Mouse (Mus musculus): ENCODE data around the gene Hcn1.

DNA sequence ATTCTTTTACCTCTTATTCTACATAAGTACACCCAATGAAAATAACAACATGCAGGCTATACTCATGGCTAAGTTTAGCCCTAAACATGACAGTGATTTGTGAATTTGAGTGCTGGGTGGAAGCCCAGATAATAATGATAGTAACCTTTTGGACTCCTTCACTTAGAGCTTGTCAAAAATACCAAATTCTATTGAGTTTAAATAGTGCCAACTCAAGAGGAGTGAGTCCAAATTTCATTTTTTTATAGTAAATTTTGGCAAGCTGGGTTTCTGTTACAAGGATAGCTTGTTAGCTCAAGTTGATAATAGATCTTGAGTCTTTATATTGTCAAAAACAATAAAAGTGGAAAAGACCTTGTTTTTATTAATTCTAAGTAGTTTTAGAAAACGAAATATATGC, 190.7 kb downstream of the Hcn1 start:
- TF ChIP-seq CTCF (IDR thresholded peaks at IDR 0.05; ENCODE audit: low read depth) (no peak), EP300 (IDR thresholded peaks at IDR 0.05; ENCODE audit: low read depth) (no peak)

Measured in heart, postnatal 0 days (tissue).